ENCODE assay signal across 7 mouse cellular contexts in the genomic region with DNA sequence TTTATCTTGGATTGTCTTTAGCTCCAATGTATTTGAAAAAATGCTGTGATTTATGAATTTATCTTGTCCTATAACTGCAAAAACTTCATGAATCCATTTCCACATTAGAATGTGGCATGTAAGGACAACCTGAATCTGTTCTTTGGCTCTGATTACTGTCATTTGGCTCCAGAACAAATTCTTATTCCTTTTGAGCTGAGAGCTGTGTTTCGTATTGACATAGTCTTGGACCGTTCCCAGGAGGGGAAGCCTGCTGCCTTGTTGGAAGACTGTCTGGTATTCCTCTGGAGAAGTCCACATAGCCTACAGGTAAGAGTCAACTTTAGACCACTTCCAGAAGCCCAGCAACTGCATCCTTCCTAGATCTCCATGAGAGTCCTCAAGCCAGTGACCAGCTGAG.
"Had no signal": no experiment of that assay in that cellular context is flagged by ENCODE, and none has a peak within 500 bp of the region (broad histone marks: within the 10 kb centered on the region; RNA-seq: fewer than 3 reads in every experiment).

No protein-coding gene starts in this region.

- ATAC-seq: midbrain, embryonic 15.5 days had no signal

- DNase-seq: kidney, adult 9 months; kidney, postnatal 4 days; lung, embryonic 14.5 days; lung, postnatal 14 days; thymus, adult 2 months; thymus, postnatal 25 days had no signal
